Mouse (Mus musculus): ENCODE measurements at regions not wholly inside any gene's neighbourhood (a gene's known extent, or its start where the extent isn't known, plus 50 kb on each side); places are given as distances from the start of the nearest gene placed in this dataset.

DNA sequence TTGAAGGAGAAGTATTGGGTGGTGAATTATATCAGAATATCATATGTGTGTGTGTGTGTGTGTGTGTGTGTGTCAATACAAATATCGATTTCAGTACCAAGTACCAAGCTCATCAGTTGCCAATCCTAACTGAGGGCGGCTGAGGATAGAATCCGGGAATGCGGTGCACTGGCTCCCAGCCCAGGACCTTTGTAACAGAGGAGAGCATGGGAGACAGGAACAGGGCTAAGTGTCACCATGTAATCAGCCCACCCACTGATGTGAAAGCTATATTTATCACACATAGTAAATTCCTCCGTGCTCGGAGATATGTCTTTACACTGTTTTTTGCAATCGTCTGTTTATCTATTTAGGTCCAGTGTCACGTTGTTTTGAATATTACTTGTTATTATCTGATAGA is 165.1 kb upstream of the Mast4 start:
- dilution Hi-C loops (cut with MboI; ENCODE audit: extremely low pct_ligation_motif_present, extremely low pct_unique_long_range_greater_than_20kb, low sequenced_read_pairs) = no loop called here
- no peaks in the 10 kb centered on the region for H3K36me3 ChIP-seq (replicated peaks in 1 of 2; ENCODE audit: control insufficient read depth in 1 of 2, insufficient read depth in 1 of 2, low read length in 1 of 2)
- TF ChIP-seq CHD1 (IDR thresholded peaks at IDR 0.05; ENCODE audit: low read depth, low read length) (no peak), E2F4 (IDR thresholded peaks at IDR 0.05; ENCODE audit: insufficient replicate concordance, low read depth, low read length) (no peak), PAX5 (IDR thresholded peaks at IDR 0.05; ENCODE audit: low read length) (no peak), USF1 (IDR thresholded peaks at IDR 0.05; ENCODE audit: low read depth, low read length) (no peak), POLR2AphosphoS2 (IDR thresholded peaks at IDR 0.05; ENCODE audit: low read depth, low read length) (no peak), MXI1 (IDR thresholded peaks at IDR 0.05; ENCODE audit: low read depth, low read length) (no peak), ZC3H11A (IDR thresholded peaks at IDR 0.05; ENCODE audit: low read depth, low read length) (no peak), SIN3A (IDR thresholded peaks at IDR 0.05; ENCODE audit: low read length) (no peak), MAX (IDR thresholded peaks at IDR 0.05; ENCODE audit: low read length) (no peak), TBP (conservative IDR thresholded peaks at IDR 0.05; ENCODE audit: low read depth, low read length) (no peak), RAD21 (IDR thresholded peaks at IDR 0.05; ENCODE audit: low read depth, low read length) (no peak), NELFE (IDR thresholded peaks at IDR 0.05; ENCODE audit: low read depth, low read length) (no peak), ZNF384 (IDR thresholded peaks at IDR 0.05; ENCODE audit: low read depth, low read length) (no peak)
- DNase-seq (ENCODE audit: extremely low read depth) = no peak
- no peak overlapping the region for H3K4me3 ChIP-seq (replicated peaks in 1 of 3; ENCODE audit: low read depth in 2 of 3, low read length in 2 of 3, poor library complexity in 1 of 3)
- no peak overlapping the region for H3K27ac ChIP-seq (ENCODE audit: insufficient read depth, low read depth)
- no peaks in the 10 kb centered on the region for H3K27me3 ChIP-seq (replicated peaks)
- H3K79me2 ChIP-seq (replicated peaks; ENCODE audit: control insufficient read depth, extremely low read depth, insufficient read depth, poor library complexity, severe bottlenecking) = no peaks in the 10 kb centered on the region
- H3K4me1 ChIP-seq (ENCODE audit: control insufficient read depth in 1 of 2, insufficient read depth in 2 of 2) = peaks cover 0 to 6% of the 10 kb centered on the region in 2 experiments; a peak in 1 of 4 replicates
- H3K4me2 ChIP-seq (ENCODE audit: insufficient read depth, low read depth, poor library complexity, severe bottlenecking) = no peak overlapping the region
- no peaks in the 10 kb centered on the region for H3K9me3 ChIP-seq (replicated peaks; ENCODE audit: low read length)
- no peak overlapping the region for H3K9ac ChIP-seq (ENCODE audit: insufficient read depth, low read depth)
- in situ Hi-C loops (cut with MboI; ENCODE audit: low pct_ligation_motif_present, low pct_unique_long_range_greater_than_20kb, low sequenced_read_pairs) = no loop called here

DNA sequence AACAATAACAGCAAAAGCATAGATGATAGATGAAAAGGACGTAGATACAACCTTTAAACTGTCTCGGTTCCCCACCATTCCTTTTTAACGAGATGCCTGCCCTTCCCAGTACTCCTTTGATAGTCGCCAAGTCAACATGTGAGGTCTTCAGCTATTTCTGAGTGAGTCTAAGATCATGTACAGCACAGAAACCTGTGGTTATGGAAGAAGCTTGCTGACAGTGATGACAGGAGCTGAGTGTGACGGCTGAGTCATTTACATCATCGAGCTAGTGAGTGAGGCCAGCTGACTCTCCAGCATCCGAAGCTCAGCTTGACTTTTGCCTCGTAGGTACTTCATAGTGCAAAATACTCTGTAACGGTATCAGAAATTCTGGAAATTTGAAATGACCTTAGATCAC is 160.1 kb upstream of the Mast4 start:
- H3K9ac ChIP-seq (ENCODE audit: insufficient read depth, low read depth) = no peak overlapping the region
- no peak overlapping the region for H3K4me2 ChIP-seq (ENCODE audit: insufficient read depth, low read depth, poor library complexity, severe bottlenecking)
- no peaks in the 10 kb centered on the region for H3K79me2 ChIP-seq (replicated peaks; ENCODE audit: control insufficient read depth, extremely low read depth, insufficient read depth, poor library complexity, severe bottlenecking)
- no peaks in the 10 kb centered on the region for H3K9me3 ChIP-seq (replicated peaks; ENCODE audit: low read length)
- no peaks in the 10 kb centered on the region for H3K36me3 ChIP-seq (replicated peaks in 1 of 2; ENCODE audit: control insufficient read depth in 1 of 2, insufficient read depth in 1 of 2, low read length in 1 of 2)
- DNase-seq (ENCODE audit: extremely low read depth) = no peak
- dilution Hi-C loops (cut with MboI; ENCODE audit: extremely low pct_ligation_motif_present, extremely low pct_unique_long_range_greater_than_20kb, low sequenced_read_pairs) (no loop called here), in situ Hi-C loops (cut with MboI; ENCODE audit: low pct_ligation_motif_present, low pct_unique_long_range_greater_than_20kb, low sequenced_read_pairs) (no loop called here)
- H3K4me1 ChIP-seq (ENCODE audit: control insufficient read depth in 1 of 2, insufficient read depth in 2 of 2) = no peaks in the 10 kb centered on the region
- no peak overlapping the region for H3K4me3 ChIP-seq (replicated peaks in 1 of 3; ENCODE audit: low read depth in 2 of 3, low read length in 2 of 3, poor library complexity in 1 of 3)
- TF ChIP-seq ZC3H11A (IDR thresholded peaks at IDR 0.05; ENCODE audit: low read depth, low read length) (no peak), MAZ (IDR thresholded peaks at IDR 0.05; ENCODE audit: low read depth, low read length) (no peak), PAX5 (IDR thresholded peaks at IDR 0.05; ENCODE audit: low read length) (no peak), KAT2A (IDR thresholded peaks at IDR 0.05; ENCODE audit: insufficient replicate concordance, low read length) (no peak), ETS1 (conservative IDR thresholded peaks at IDR 0.05; ENCODE audit: low read depth, low read length) (no peak), IRF4 (IDR thresholded peaks at IDR 0.05; ENCODE audit: low read depth, low read length) (no peak)
- H3K27me3 ChIP-seq (replicated peaks) = no peaks in the 10 kb centered on the region
- H3K27ac ChIP-seq (ENCODE audit: insufficient read depth, low read depth) = no peak overlapping the region
